Mouse (Mus musculus): ENCODE measurements around the gene Sncg. TPM values are rescaled to one million over a fixed set of nuclear protein-coding genes. Genes with fewer than 3 reads are reported as not detected.
A peak's percentile ranks its signal among the peaks of the same experiment; 100 is the strongest.

Sncg gene
- polyA plus RNA-seq, 1 experiment from 2014 or later = 2.3 TPM

DNA sequence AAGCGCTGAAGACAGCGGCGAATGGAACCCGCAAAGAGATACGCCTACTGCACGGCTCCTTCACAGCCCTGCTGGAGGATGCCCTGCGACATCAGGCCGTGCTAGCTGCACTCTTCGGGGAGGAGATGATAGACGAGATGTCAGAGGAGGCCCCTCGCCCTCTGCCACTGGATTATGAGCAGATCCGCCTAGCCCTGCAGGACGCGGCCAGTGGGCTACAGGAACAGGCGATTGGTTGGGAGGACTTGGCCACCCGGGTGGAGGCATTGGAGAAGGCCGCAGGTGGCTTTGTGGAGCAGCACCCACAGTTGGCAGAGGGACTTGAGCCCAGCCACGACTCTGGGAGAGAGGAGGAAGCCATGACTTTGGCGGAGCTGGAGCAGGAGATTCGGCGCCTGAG is 24.3 kb upstream of the Sncg start:
- Histone ChIP-seq H3K4me3 (no peak overlapping the region), H3K4me2 (no peak overlapping the region), H3K36me3 (peaks cover 65% of the 10 kb centered on the region), H3K4me1 (replicated peaks) (peaks cover 1% of the 10 kb centered on the region; the same call in 1 of the 2 replicates), H3K9ac (no peak overlapping the region), H3K27me3 (replicated peaks) (no peaks in the 10 kb centered on the region), H3K9me3 (replicated peaks) (no peaks in the 10 kb centered on the region), H3K27ac (ENCODE audit: poor library complexity, severe bottlenecking) (no peak overlapping the region)
- 89% methylated on average over 21 of the region's 21 CpGs for WGBS
- no peak for ATAC-seq (ENCODE audit: insufficient number of reproducible peaks, low FRiP score)

DNA sequence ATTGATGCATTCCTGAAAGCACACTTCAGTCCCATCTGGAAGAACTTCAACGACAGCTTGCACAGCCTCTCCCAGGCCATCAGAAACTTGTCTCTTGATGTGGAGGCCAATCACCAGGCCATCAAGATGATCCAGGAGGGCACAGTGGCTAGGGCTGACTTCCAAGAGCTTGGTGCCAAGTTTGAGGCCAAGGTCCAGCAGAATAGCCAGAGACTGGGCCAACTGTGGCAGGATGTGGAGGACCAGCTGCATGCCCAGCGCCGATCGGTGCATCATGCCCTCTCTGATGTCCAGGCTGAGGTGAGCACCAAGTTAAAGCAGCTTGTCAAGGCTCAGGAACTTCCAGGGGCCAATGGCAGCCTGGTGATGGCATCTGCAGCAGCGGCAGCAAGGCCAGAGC is 23.3 kb upstream of the Sncg start:
- peaks cover 8% of the 10 kb centered on the region for H3K4me1 ChIP-seq (replicated peaks)
- no peaks in the 10 kb centered on the region for H3K9me3 ChIP-seq (replicated peaks)
- H3K27me3 ChIP-seq (replicated peaks) = no peaks in the 10 kb centered on the region
- no peak overlapping the region for H3K4me3 ChIP-seq
- no peak overlapping the region for H3K9ac ChIP-seq
- ATAC-seq (ENCODE audit: insufficient number of reproducible peaks, low FRiP score) = no peak
- 85% methylated on average over 5 of the region's 5 CpGs for WGBS
- no peak overlapping the region for H3K4me2 ChIP-seq
- H3K27ac ChIP-seq (ENCODE audit: poor library complexity, severe bottlenecking) = no peak overlapping the region
- peaks cover 57% of the 10 kb centered on the region for H3K36me3 ChIP-seq

DNA sequence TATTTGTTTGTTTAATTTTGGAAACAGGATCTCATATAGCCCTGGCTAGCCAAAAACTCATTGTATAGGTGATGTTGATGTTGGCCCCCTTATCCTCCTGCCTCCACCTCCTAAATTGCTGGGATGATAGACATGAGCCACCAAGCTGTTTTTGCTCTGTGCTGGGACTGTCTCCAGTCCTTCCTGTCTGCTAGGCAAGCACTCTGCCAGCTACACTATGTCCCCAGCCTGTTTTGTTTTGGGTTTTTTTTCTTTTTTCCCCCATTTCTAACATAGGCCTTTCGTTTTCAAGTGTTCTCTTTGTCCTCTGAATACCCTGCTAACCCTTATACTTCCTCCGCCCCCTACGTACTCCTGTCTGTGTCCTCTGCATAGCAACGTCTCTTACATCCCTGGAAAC is 18.7 kb upstream of the Sncg start:
- Histone ChIP-seq H3K4me3 (no peak overlapping the region), H3K9ac (no peak overlapping the region), H3K36me3 (peaks cover 33% of the 10 kb centered on the region), H3K27me3 (replicated peaks) (no peaks in the 10 kb centered on the region), H3K9me3 (replicated peaks) (0 out of 2 replicates have a peak, but pooled peaks cover 4% of the 10 kb centered on the region), H3K4me1 (replicated peaks) (peaks cover 8% of the 10 kb centered on the region), H3K4me2 (no peak overlapping the region), H3K27ac (ENCODE audit: poor library complexity, severe bottlenecking) (peak overlapping the region; percentile 18; the same call in 1 of the 2 replicates)
- 66% methylated on average over 4 of the region's 4 CpGs for WGBS
- ATAC-seq (ENCODE audit: insufficient number of reproducible peaks, low FRiP score) = no peak

DNA sequence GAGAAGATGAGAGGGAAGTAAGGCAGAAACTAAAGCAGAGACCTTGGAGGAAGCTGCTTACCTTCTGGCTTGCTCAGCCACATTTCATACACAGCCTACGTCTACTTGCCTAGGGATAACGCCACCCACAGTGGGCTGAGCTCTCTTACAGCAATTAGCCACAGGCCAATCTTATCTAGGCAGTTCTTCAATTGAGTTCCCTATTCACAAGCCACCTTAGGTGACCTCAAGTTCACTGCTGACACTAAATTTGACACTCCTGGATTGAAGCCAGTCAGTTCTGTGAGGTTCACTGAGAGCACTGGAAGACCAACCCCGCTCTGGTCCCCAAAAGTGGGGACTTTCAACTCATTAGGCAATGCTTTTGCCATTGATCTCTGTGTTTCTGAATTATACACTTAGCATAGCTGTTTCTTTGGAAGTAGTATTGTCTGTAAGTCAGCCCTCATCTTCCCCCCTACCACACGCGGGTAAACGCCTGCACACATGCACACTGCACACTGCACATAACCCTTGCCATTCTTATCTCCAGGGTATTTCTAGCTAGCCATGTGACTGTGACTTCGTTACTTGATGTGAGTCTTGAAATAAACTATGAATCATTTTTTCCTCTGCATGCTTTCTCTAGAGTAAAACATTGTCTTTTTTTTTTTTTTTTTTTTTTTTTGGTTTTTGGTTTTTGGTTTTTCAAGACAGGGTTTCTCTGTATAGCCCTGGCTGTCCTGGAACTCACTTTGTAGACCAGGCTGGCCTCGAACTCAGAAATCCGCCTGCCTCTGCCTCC is 8.5 kb upstream of the Sncg start:
- peaks cover 7% of the 10 kb centered on the region for H3K36me3 ChIP-seq
- no peaks in the 10 kb centered on the region for H3K9me3 ChIP-seq (replicated peaks)
- 85% methylated on average over 9 of the region's 9 CpGs for WGBS
- H3K4me3 ChIP-seq = no peak overlapping the region
- no peak overlapping the region for H3K9ac ChIP-seq
- H3K27ac ChIP-seq (ENCODE audit: poor library complexity, severe bottlenecking) = no peak overlapping the region
- H3K4me1 ChIP-seq (replicated peaks) = peaks cover 12% of the 10 kb centered on the region
- no peak for ATAC-seq (ENCODE audit: insufficient number of reproducible peaks, low FRiP score)
- H3K4me2 ChIP-seq = no peak overlapping the region
- no peaks in the 10 kb centered on the region for H3K27me3 ChIP-seq (replicated peaks)

DNA sequence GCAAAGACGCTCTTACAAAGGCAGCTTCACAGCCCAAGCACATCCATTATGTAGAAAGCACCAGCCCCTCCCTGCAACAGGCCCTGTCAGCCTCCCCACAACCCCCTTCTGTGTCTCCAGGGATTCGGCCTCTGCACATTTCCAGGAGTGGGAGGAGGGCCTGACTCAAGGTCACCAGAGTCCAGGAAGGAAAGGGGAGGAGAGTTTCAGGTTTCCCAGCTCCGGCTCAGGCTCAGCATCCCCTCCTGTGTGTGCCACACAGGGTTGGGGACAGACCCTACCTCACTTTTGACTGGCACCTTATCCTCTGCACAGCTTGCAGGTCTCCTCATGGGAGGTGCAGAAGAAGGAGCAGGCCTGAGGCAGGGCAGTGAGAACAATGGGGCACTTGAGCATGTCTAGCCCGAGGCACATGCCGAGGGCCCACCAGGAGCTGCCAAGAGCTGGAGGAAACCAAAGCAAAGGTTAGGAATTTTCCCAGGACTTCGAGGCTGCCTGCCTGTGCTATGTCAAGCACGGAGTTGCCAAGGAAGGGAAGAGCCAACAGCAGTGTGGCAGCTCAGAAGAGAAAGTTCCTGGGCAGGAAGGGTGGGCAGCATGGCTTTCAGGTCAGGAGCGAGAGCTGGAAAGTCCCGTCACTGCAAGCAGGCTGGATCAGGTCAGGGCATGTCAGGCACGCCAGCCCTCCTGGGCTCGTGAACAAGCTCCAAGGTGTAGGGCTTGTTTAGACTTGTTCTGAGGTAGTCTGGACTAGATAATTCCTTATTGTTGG is 4.2 kb upstream of the Sncg start:
- H3K4me1 ChIP-seq (replicated peaks) = peaks cover 29% of the 10 kb centered on the region
- peaks cover 7% of the 10 kb centered on the region for H3K36me3 ChIP-seq
- 24% methylated on average over 11 of the region's 11 CpGs for WGBS
- peak overlapping the region; percentile 74 for H3K27ac ChIP-seq (ENCODE audit: poor library complexity, severe bottlenecking)
- H3K9ac ChIP-seq = peak overlapping the region; percentile 19; the same call in 1 of the 2 replicates
- no peaks in the 10 kb centered on the region for H3K27me3 ChIP-seq (replicated peaks)
- H3K4me3 ChIP-seq = peak overlapping the region; percentile 20
- H3K4me2 ChIP-seq = peak overlapping the region; percentile 56
- peak; percentile 70 for ATAC-seq (ENCODE audit: insufficient number of reproducible peaks, low FRiP score)
- H3K9me3 ChIP-seq (replicated peaks) = no peaks in the 10 kb centered on the region

DNA sequence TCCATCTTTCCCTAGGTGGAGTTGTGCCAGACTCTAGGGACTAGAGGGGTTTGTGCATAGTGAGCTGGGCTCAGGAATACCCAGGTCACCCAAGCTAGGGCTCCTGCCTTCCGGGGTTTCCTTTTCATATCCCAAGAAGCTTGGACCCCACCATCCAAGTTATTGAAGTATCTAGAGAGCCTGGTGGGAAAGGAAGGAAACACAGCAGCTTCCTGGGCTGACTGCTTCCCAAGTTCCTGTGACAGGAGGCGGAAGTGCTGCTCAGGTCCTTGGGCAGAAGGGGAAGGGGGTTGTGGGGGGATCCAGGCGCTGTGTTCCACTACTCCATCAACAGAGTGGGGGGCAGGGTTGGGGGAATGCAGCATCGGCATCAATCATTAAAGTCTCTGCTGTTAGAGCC is 2.5 kb upstream of the Sncg start:
- Histone ChIP-seq H3K27me3 (replicated peaks) (no peaks in the 10 kb centered on the region), H3K9me3 (replicated peaks) (no peaks in the 10 kb centered on the region), H3K36me3 (no peaks in the 10 kb centered on the region), H3K4me1 (replicated peaks) (peaks cover 30% of the 10 kb centered on the region), H3K9ac (peak overlapping the region; percentile 59; the same call in 1 of the 2 replicates), H3K27ac (ENCODE audit: poor library complexity, severe bottlenecking) (peak overlapping the region; percentile 37), H3K4me2 (peak overlapping the region; percentile 56), H3K4me3 (peak overlapping the region; percentile 46)
- WGBS = 67% methylated on average over 4 of the region's 4 CpGs
- ATAC-seq (ENCODE audit: insufficient number of reproducible peaks, low FRiP score) = no peak

DNA sequence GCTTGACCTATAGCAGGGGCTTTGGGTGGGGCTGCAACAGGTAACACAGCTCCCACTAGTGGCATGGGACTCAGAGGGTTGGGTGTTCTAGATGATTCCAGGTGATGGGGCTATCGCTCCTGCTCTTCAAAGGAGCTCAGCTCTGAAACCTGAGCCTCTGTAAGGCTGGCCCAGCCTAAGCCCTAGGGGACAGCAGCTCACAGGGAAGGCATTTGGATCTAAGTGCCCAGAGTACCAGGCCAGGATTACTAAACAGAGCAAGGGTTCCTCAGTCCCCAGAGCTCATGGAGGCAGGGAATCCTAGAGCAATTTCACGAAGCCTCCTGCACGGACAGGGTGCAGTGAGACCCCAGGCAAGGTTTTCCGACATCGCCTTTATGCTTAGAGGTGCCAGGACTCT is 1.4 kb upstream of the Sncg start:
- Histone ChIP-seq H3K4me3 (peak overlapping the region; percentile 46), H3K4me2 (peak overlapping the region; percentile 56), H3K4me1 (replicated peaks) (peaks cover 30% of the 10 kb centered on the region), H3K9me3 (replicated peaks) (no peaks in the 10 kb centered on the region), H3K36me3 (no peaks in the 10 kb centered on the region), H3K9ac (peak overlapping the region; percentile 59), H3K27ac (ENCODE audit: poor library complexity, severe bottlenecking) (peak overlapping the region; percentile 32; the same call in 1 of the 2 replicates), H3K27me3 (replicated peaks) (no peaks in the 10 kb centered on the region)
- WGBS = 74% methylated on average over 5 of the region's 5 CpGs
- no peak for ATAC-seq (ENCODE audit: insufficient number of reproducible peaks, low FRiP score)

DNA sequence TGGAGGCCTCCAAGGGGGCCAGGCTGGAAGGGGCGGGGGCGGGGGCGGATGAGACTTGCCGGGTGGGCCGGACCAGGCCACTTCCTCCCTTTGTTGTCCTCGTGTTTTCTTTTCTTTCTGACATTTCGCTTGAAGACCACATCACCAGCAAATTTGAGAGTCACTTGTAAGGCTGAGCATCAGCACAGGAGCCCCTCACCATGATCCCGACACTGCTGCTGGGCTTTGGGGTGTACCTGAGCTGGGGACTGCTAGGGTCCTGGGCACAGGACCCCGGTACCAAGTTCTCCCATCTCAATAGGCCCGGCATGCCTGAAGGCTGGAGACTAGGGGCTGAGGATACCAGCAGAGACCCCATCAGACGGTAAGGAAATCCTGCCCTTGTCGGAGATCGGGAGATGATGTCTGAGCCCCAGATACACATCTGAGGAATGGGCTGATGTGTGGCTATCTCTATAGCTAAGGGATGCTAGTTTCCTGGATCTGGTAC is 871 bp upstream of the Sncg start, which contains the start of gene Mmrn2:
Gene Mmrn2, plus strand, starts transcription at position 51 of the 490 bp plus-strand sequence.
- peak within 1 kb of the TSS; percentile 56 for H3K4me2 ChIP-seq
- H3K4me3 ChIP-seq = peak within 1 kb of the TSS; percentile 46
- peaks cover 30% of the 10 kb centered on the region for H3K4me1 ChIP-seq (replicated peaks)
- peak within 1 kb of the TSS; percentile 37 for H3K27ac ChIP-seq (ENCODE audit: poor library complexity, severe bottlenecking)
- ATAC-seq (ENCODE audit: insufficient number of reproducible peaks, low FRiP score) = no peak
- H3K27me3 ChIP-seq (replicated peaks) = no peaks in the 10 kb centered on the region
- H3K36me3 ChIP-seq = no peaks in the 10 kb centered on the region
- no peaks in the 10 kb centered on the region for H3K9me3 ChIP-seq (replicated peaks)
- H3K9ac ChIP-seq = peak within 1 kb of the TSS; percentile 59
- 58% methylated on average over 13 of the region's 13 CpGs for WGBS

DNA sequence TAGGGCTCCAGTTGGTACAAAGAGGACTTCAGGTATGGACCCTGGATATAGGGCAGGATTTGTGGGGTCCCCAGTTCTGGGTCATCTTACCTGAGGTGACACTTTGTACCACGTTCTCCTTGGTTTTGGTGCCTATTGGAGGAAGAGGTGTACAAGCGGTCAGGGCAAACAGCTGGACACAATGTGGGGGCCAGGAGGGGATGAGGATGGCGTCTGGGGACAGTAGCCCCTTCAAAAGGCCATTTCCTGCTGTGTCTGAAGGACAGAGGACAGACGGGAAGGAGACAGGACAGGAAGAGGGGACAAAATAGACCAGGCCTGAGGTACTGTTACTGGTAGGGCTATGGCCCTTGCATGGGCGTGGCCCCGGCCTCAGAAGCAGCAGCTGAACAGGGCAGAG is 1.0 kb downstream of the Sncg start:
- no peak for ATAC-seq (ENCODE audit: insufficient number of reproducible peaks, low FRiP score)
- H3K4me2 ChIP-seq = no peak overlapping the region
- no peak overlapping the region for H3K9ac ChIP-seq
- no peaks in the 10 kb centered on the region for H3K27me3 ChIP-seq (replicated peaks)
- no peak overlapping the region for H3K27ac ChIP-seq (ENCODE audit: poor library complexity, severe bottlenecking)
- no peak overlapping the region for H3K4me3 ChIP-seq
- no peaks in the 10 kb centered on the region for H3K9me3 ChIP-seq (replicated peaks)
- H3K4me1 ChIP-seq (replicated peaks) = peaks cover 23% of the 10 kb centered on the region
- WGBS = 65% methylated on average over 6 of the region's 6 CpGs
- H3K36me3 ChIP-seq = no peaks in the 10 kb centered on the region

DNA sequence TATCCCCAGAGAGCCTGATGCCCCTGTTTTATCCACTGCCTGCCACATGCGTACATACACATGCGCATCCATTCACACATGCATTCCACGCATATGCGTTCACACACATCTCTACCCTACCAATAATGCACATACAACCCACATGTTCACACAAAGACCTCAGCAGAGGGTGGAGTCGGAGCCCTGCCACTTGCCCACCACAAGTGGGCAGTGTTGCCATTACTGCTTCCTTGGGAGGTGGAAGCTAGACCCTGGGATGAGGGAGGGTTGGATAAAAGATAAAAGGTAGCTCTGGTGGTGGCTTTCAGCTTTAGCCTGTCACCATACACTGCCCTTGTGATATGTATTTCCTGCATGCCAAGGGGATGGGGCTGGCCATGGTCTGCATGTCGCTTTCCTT is 1.9 kb downstream of the Sncg start:
- H3K4me2 ChIP-seq = no peak overlapping the region
- H3K9me3 ChIP-seq (replicated peaks) = no peaks in the 10 kb centered on the region
- ATAC-seq (ENCODE audit: insufficient number of reproducible peaks, low FRiP score) = peak; percentile 23; the same call in 1 of the 2 replicates
- H3K36me3 ChIP-seq = no peaks in the 10 kb centered on the region
- WGBS = 79% methylated on average over 6 of the region's 6 CpGs
- peaks cover 15% of the 10 kb centered on the region for H3K4me1 ChIP-seq (replicated peaks)
- H3K27me3 ChIP-seq (replicated peaks) = no peaks in the 10 kb centered on the region
- H3K9ac ChIP-seq = no peak overlapping the region
- H3K27ac ChIP-seq (ENCODE audit: poor library complexity, severe bottlenecking) = no peak overlapping the region
- H3K4me3 ChIP-seq = no peak overlapping the region

DNA sequence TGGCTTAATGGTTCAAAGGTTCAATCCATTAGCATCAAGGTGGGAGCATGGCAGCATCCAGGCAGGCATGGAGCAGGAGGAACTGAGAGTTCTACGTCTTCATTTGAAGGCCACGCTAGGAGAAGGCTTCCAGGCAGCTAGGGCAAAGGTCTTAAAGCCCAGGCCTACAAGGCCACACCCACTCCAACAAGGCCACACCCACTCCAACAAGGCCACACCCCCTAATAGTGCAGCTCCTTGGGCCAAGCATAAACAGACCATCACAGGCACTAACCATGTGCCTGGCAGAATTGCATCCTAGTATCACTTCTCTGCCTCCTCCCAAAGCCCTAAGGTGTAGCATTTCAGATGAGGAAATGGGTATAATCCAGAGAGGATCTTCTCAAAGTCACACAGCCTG is 2.8 kb downstream of the Sncg start:
- no peak overlapping the region for H3K4me2 ChIP-seq
- no peak overlapping the region for H3K27ac ChIP-seq (ENCODE audit: poor library complexity, severe bottlenecking)
- ATAC-seq (ENCODE audit: insufficient number of reproducible peaks, low FRiP score) = no peak
- H3K9ac ChIP-seq = no peak overlapping the region
- peaks cover 15% of the 10 kb centered on the region for H3K4me1 ChIP-seq (replicated peaks)
- H3K36me3 ChIP-seq = no peaks in the 10 kb centered on the region
- no peak overlapping the region for H3K4me3 ChIP-seq
- WGBS = 75% methylated on average over 2 of the region's 2 CpGs
- H3K27me3 ChIP-seq (replicated peaks) = no peaks in the 10 kb centered on the region
- no peaks in the 10 kb centered on the region for H3K9me3 ChIP-seq (replicated peaks)
